Mouse (Mus musculus) retina, adult 2 months (tissue): ENCODE results near the gene Nell1.

Experiments used
- DNase-seq: peaks from one replicate; pipeline ENCODE4 v3.0.0-alpha.2; 2012; ENCODE audit warnings: low read depth, low spot score

Gene Nell1

DNA sequence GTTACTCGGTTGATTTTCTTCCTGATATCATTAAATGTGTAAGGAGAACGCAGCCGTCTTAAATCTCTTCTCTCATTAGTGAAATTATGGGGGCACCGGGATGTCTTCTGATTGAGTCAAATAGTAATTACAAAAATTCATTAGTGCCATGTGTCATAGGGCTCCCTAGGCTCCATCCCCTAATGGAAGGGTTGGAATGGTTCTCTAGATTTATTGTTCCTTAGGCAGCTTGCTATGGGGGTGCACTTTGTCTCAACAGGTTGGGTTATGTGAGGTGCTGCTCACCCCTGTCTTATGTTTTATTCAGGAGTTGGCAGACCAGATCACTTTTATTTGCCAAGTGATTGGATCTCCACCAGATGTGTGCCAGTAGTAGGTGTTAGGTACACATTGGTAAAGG, 75.5 kb downstream of the Nell1 start:
- no peak for DNase-seq

- no peak for DNase-seq
Observed at GRCm38 (mm10) chr7:50053704-50054103, 79.0 kb downstream of the Nell1 start.

GRCm38 (mm10) chr7:50094461-50094860, 119.8 kb downstream of the Nell1 start:
- no peak for DNase-seq

- DNase-seq: no peak
Observed at GRCm38 (mm10) chr7:50105612-50106321, 131.1 kb downstream of the Nell1 start.

- no peak for DNase-seq
Observed at GRCm38 (mm10) chr7:50107261-50107660, 132.6 kb downstream of the Nell1 start.

DNA sequence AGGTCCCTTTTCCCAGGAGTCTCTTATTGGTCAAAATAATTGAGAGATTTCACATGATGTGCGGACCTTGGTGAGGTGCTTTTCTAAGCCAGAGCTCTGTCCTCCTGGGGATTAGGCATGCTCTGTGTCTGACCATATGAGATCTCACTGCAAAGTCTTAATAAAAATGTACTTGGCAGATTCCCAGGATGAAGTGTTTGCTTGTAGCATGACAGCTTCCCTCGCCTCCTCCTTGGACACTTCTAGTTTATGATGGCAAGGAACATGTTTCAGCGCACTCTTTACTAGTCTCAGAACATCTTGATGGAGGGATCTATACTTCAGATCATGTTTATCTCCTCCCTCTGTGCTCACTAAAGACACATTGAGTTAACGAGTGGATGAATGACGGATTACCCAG, 143.7 kb downstream of the Nell1 start:
- DNase-seq: no peak

DNA sequence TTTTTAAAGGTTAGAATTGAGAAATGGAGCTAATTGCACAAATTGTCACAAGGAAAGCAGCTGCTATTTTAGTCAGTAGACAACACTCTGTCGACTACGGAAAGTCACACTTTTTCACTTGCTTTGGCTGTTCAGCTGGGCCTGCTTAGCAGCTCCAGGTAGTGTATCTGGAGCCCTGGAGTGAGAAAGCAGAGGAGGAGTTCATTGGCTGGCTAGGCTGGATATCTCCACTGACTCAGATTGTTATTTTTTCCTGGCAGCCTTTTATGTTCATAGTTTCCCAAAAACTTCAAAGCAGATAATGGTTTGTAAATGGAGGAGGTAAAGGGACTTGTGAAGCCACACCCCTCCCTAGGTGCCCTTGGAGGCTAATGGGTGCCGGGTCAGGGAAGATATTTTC, 163.0 kb downstream of the Nell1 start:
- no peak for DNase-seq

GRCm38 (mm10) chr7:50149326-50149725, 174.7 kb downstream of the Nell1 start:
- DNase-seq: no peak

- DNase-seq: no peak
Observed at GRCm38 (mm10) chr7:50150838-50151237, 176.2 kb downstream of the Nell1 start.

DNA sequence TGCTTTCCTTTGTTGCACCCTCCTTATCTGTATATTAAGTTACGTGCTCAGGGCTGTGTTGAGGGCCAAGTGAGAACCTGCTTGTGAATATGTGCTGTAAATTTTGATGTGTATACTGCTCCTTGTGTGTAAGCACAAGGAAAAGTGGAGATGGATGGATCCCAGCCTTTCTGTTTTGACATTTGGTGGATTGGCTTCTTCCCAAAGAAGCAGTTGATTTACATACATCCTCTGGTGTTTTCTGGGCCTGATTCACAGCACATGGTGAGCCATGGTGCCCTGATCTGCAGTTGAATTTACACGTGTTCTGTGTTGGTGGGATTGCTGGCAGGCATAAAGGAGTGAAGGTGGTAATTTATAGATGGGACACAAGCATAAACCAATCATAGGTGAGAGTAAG, 179.0 kb downstream of the Nell1 start:
- DNase-seq: no peak

DNA sequence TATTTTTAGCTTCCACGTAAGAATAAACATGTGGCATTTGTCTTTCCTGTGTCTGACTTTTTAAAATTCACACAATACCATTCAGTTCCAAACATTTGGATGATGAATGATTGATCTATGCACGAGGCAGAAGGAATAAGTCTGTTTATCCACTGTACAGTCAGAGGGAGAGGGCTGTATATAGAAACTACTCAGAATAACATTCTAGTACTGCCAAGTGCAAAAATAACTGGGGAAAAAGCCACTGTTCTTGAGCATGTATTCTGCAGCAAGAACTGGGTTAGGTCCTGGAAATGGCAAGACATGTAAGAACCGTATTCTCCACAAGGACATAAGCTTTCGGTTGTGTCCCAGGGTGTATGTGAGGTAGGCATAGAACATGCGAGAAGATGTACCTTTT, 187.9 kb downstream of the Nell1 start:
- DNase-seq: no peak

DNA sequence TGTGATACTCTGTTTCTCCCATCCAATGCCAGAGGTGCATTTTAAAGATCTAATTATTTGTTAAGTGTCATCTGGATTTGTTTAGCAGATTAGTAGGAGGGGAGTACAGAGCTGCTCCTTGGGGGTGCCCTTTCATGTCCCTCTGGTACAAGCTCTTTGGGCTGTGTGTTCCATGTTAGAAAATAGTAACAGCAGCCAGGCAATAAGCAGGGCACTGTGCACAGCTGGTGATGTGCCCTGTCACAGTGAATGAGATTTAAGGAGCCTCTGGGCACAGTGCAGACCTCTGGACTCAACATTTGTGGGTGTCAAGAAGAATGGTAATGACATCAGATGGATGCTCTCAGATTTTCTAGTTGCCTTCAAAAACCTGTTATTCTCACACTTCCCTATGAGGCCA, 194.1 kb downstream of the Nell1 start:
- no peak for DNase-seq

GRCm38 (mm10) chr7:50186306-50186705, 211.6 kb downstream of the Nell1 start:
- DNase-seq: no peak

DNA sequence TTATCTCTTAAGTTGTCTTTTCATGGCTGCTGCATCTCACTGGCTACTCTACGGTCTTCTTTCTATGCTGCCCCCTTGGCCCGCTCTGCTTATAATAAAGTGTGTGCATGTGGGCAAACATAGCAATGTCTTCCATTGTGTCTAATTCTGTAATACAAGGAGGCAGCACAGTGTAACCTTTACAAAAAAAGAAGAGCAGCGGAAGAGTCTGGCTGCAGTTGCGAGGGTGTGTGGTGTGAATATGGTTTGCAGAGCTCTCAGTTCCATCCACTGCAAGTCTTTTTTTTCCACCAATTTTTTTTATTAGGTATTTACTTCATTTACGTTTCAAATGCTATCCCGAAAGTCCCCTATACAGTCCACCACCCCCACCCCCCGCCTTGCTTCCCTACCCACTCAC, 219.3 kb downstream of the Nell1 start:
- DNase-seq: no peak

DNA sequence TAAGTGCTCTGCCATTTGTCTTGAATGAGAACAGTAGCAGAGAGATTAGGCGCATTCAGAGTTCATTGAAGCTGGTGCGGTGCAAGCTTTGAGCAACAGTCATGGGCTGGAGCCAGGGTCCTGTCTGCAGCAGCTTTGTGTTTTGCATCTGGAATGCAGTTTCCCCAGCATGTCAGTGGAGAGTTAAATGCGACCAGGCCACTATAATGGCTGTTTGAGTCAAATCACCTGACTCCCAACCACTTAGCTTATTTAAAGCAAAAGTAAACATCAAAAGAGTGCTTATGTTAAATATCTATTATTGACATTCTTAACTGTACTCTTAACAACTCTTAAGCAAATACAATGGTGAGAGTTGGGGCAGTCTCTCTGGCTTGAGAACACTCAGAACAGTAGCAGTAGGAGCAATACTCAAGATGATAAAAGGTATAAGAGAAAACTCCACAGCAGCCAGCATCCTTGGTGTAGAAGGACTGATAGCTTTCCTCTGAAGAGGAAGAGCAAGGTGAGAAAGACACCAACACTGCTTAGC, 220.5 kb downstream of the Nell1 start:
- no peak for DNase-seq

DNA sequence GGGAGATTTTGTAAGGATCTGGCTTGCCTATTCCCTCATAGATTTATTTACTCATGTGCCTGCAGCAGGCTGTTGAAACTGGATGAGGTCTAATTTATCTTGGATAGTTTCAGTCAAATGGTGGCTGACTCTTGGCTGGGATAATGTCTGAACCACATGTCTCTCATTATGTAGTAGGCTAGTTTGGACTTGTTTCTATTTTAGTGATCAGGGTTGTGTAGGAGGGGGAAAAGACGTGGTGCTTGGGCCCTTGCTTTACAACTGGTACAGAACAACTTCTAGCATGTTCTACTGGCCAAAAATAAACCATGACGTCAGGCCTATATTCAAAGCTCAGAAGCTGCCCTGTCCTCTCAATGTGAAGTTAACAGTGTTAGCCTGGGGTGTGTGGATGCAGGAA, 230.6 kb downstream of the Nell1 start:
- no peak for DNase-seq

DNA sequence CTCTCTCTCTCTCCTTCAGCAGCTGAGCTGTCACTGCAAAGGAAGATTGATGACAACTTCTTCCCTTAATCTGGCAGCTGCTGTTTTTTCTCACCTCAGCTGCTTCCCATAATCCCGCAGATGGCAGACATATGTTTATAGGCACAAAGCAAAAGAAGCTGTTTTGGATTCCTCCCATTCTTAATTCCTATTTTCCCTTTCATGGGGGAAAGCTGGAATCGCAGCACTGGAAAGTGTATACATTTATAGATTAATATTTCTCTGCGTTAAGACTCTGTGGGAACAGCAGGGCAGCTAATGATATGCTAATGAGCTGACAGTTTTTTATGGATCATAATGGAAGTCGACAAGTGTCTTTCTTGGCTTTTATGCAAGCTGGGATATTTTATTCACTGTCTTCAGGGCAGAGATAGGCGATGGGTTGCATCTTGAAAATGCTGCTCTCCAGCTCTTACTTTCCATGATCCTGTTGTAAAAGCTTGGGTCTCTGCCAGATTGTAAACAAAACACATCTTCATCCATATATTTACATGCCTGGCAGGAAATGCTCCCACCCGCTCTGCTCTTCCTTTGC, 236.1 kb downstream of the Nell1 start:
- DNase-seq: no peak

- no peak for DNase-seq
Observed at GRCm38 (mm10) chr7:50221849-50222248, 247.2 kb downstream of the Nell1 start.

DNA sequence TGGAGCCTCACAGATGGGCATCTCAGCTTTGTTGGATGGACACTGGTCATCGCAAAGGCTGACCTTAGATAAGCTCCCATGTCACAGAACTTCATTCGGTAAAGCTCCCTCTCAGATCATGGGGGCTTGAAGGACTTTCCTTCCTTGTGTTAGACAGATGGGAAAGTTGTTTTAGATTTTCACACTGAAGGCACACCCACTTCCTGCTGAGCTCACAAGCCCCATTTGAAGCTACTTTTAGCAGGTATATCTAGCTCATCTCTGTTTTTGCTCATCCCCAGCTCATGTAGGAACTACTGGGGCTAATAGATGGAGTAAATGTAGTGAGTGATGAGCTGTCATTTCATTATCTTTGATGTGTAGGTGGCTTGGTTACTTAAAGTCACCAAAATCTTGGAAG, 252.0 kb downstream of the Nell1 start:
- DNase-seq: no peak

DNA sequence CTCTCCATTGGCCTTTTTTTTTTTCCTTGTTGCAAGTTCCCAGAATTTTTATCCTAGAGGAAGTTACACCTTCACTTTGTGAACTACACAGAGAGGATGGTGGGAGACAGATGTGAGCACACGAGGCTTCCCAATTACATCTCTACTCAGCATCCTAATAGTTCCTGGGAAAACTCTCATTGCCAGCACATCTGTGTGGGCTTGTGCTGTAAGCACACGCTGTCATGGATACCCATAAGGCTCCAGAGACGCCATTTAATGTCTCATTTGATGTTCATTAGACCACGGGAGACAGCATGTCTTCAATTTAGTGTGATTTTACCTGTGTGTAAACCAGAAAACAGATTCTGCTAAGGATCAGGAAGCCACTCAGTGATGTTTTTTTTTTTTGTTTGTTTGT, 253.6 kb downstream of the Nell1 start:
- DNase-seq: no peak

DNA sequence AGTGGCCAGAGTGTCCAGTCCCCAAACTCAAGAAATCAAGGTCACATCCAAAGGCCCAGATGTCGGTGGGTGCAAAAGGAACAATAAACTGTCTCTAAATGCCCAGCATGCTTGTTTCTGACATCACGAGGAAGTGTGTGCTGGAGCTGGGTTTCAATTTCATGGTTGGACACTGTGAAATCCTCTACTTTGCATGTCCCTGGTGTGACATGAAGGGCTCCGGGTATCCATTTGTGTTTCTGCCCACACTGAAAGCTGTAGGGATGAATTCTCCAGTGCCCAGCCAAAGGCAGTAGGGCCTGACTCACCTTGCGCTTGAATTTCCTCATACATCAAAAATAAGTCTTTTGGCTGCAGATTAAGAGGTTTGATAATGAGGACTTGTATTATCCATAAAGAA, 266.5 kb downstream of the Nell1 start:
- DNase-seq: no peak

DNA sequence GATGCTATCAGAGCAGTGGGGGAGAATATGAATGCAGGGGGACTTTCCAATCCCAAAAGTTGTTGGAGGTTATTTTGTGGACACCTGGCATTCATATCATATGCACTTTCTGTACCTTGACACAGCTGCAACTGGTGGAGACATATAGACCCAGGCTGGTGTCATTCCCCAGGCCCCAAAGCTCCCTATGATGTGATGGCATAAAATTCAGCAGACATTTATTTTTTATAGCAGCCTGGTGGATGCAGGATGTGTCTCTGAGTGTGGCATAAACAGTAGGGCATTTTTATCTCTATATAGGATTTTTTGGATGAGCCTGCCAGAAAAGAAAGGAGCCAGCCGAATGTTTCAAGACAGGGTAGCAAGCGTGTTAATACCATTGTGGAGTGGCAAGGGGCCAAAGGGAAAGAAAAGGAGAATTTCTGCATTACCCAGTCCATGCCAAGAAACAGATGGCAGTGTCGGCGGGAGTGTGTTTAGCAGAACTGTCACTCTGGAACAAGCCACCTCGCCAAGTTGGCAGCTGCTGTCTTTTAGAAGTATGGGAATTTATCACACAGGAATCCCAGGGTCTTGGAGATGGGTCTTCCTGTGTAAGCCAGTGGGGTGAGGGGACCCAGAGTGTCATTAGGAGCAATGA, 267.1 kb downstream of the Nell1 start:
- no peak for DNase-seq

DNA sequence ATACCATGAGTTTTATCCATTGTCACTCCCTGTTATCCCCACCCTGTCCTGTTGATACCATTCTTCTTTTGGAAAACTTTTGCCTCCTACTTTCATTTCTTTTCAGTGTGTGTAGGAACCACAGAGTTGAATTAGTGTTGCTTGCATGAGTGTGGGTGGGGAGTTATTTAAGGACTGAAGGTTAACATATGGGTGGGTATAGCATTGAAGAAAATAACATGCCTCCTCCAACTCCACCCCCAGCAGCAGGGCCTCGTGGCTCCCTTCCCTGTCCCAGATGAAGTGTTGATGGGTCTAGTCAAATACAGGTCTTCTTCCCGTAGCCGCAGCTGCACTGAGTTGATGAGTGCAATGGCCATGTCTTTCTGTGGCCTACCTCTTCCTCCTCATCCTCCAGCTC, 278.5 kb downstream of the Nell1 start:
- DNase-seq: no peak
